Mouse (Mus musculus) brown adipose tissue, adult 24 weeks (tissue): ENCODE results near the gene Gm14137. TPM values are rescaled to one million over a fixed set of nuclear protein-coding genes. Genes with fewer than 3 reads are reported as not detected.

Source experiments
- H3K27ac ChIP-seq: fragments of 200-500 bp; replicated peaks from 2 replicates; pipeline ENCODE4 v1.5.1; 2012; ENCODE audit warnings: low read depth, mild to moderate bottlenecking, low read length
- H3K4me1 ChIP-seq: fragments of 200-500 bp; 2 replicates; pipeline ENCODE4 v1.6.1; 2012; ENCODE audit warnings: low read length, mixed read lengths; ENCODE audit not compliant: control insufficient read depth, insufficient read depth, insufficient read length
- H3K4me3 ChIP-seq: fragments of 200-500 bp; 2 replicates; pipeline ENCODE4 v1.5.1; 2012; ENCODE audit warnings: low read depth, mild to moderate bottlenecking, low read length, moderate library complexity; ENCODE audit not compliant: insufficient read depth
- polyA plus RNA-seq: library from polyadenylated mRNA; stranded (reverse); fragments of >200 nt; gene quantifications from 2 replicates; pipeline ENCODE4 v1.2.4, GENCODE M21; 2012; ENCODE audit not compliant: missing spikeins, insufficient read depth, insufficient read length

Gm14137 gene
- polyA plus RNA-seq, 1 experiment, result not detected

- H3K4me1 ChIP-seq, result peaks cover 4% of the 10 kb centered on the region
- H3K27ac ChIP-seq, result no peak overlapping the region
- no peak overlapping the region for H3K4me3 ChIP-seq
Measured at GRCm38 (mm10) chr2:119163999-119164398, 10.3 kb upstream of the Gm14137 start.

GRCm38 (mm10) chr2:119165401-119165800, 8.9 kb upstream of the Gm14137 start:
- Histone ChIP-seq H3K4me3 (no peak overlapping the region), H3K27ac (no peak overlapping the region), H3K4me1 (peaks cover 4% of the 10 kb centered on the region)

- Histone ChIP-seq H3K27ac (no peak within 1 kb of the TSS), H3K4me1 (peaks cover 4% of the 10 kb centered on the region), H3K4me3 (peak within 1 kb of the TSS; percentile 70)
Measured at GRCm38 (mm10) chr2:119166901-119167865, 7.1 kb upstream of the Gm14137 start, which contains the start of gene Gchfr. TSS of gene Gchfr (plus strand) at chr2:119167773.

GRCm38 (mm10) chr2:119167866-119168256, 6.4 kb upstream of the Gm14137 start:
- Histone ChIP-seq H3K4me1 (peaks cover 5% of the 10 kb centered on the region), H3K4me3 (peak overlapping the region; percentile 70), H3K27ac (no peak overlapping the region)

GRCm38 (mm10) chr2:119170282-119170681, 4.0 kb upstream of the Gm14137 start:
- Histone ChIP-seq H3K4me1 (peaks cover 9% of the 10 kb centered on the region), H3K4me3 (no peak overlapping the region), H3K27ac (no peak overlapping the region)

- Histone ChIP-seq H3K27ac (no peak overlapping the region), H3K4me3 (no peak overlapping the region), H3K4me1 (peaks cover 9% of the 10 kb centered on the region)
Measured at GRCm38 (mm10) chr2:119171574-119171973, 2.7 kb upstream of the Gm14137 start.

GRCm38 (mm10) chr2:119172446-119172845, 1.9 kb upstream of the Gm14137 start:
- Histone ChIP-seq H3K27ac (no peak overlapping the region), H3K4me3 (no peak overlapping the region), H3K4me1 (peaks cover 5% of the 10 kb centered on the region)

- H3K4me3 ChIP-seq, result no peak overlapping the region
- H3K4me1 ChIP-seq, result peaks cover 5% of the 10 kb centered on the region
- no peak overlapping the region for H3K27ac ChIP-seq
Measured at GRCm38 (mm10) chr2:119172862-119173576, 1.3 kb upstream of the Gm14137 start.

- peaks cover 5% of the 10 kb centered on the region for H3K4me1 ChIP-seq
- no peak overlapping the region for H3K27ac ChIP-seq
- no peak overlapping the region for H3K4me3 ChIP-seq
Measured at GRCm38 (mm10) chr2:119174866-119175265, 557 bp downstream of the Gm14137 start.

GRCm38 (mm10) chr2:119175614-119176013, 1.3 kb downstream of the Gm14137 start:
- Histone ChIP-seq H3K4me1 (peaks cover 5% of the 10 kb centered on the region), H3K27ac (peak overlapping the region; percentile 60; the same call in 1 of the 2 replicates), H3K4me3 (no peak overlapping the region)

GRCm38 (mm10) chr2:119176761-119177160, 2.5 kb downstream of the Gm14137 start:
- Histone ChIP-seq H3K4me3 (no peak overlapping the region), H3K27ac (no peak overlapping the region), H3K4me1 (peaks cover 5% of the 10 kb centered on the region)

- H3K4me3 ChIP-seq, result no peak overlapping the region
- no peak overlapping the region for H3K27ac ChIP-seq
- H3K4me1 ChIP-seq, result peaks cover 5% of the 10 kb centered on the region
Measured at GRCm38 (mm10) chr2:119177384-119177939, 3.2 kb downstream of the Gm14137 start.

- no peak overlapping the region for H3K27ac ChIP-seq
- H3K4me1 ChIP-seq, result no peaks in the 10 kb centered on the region
- no peak overlapping the region for H3K4me3 ChIP-seq
Measured at GRCm38 (mm10) chr2:119182914-119183313, 8.6 kb downstream of the Gm14137 start.

- Histone ChIP-seq H3K27ac (no peak overlapping the region), H3K4me3 (peak overlapping the region; percentile 45), H3K4me1 (no peaks in the 10 kb centered on the region)
Measured at GRCm38 (mm10) chr2:119189029-119189710, 14.9 kb downstream of the Gm14137 start.

- H3K4me3 ChIP-seq, result no peak overlapping the region
- no peak overlapping the region for H3K27ac ChIP-seq
Measured at GRCm38 (mm10) chr2:119190969-119191368, 16.7 kb downstream of the Gm14137 start.

More at GRCm38 (mm10) chr2:119190969-119191368, 16.7 kb downstream of the Gm14137 start:
- H3K4me1 ChIP-seq, result no peaks in the 10 kb centered on the region
